Mouse (Mus musculus): Measurements from ENCODE around the gene Wdfy2. TPM values are rescaled to one million over a fixed set of nuclear protein-coding genes. Genes with fewer than 3 reads are reported as not detected.

The Wdfy2 gene
- total and polyA plus RNA-seq, 2 experiments from 2014 or later, result 3.6 to 18.4 TPM

- H3K4me1 ChIP-seq (ENCODE audit: insufficient read depth), result peaks cover 5% of the 10 kb centered on the region
- no peak for ATAC-seq
- no peaks in the 10 kb centered on the region for H3K36me3 ChIP-seq (ENCODE audit: insufficient read depth)
- DNase-seq, result no peak
- TF ChIP-seq CTCF (IDR thresholded peaks at IDR 0.05; ENCODE audit: low read depth), result no peak
- WGBS, result 12% methylated on average over 8 of the region's 8 CpGs
- H3K4me2 ChIP-seq (ENCODE audit: low read depth), result no peak overlapping the region
- H3K27me3 ChIP-seq (ENCODE audit: insufficient read depth, low read length), result no peaks in the 10 kb centered on the region
- no peaks in the 10 kb centered on the region for H3K9me3 ChIP-seq (ENCODE audit: low read length)
- H3K27ac ChIP-seq (ENCODE audit: low read depth, low read length), result no peak overlapping the region
- no peak overlapping the region for H3K9ac ChIP-seq
- H3K4me3 ChIP-seq (ENCODE audit: low read depth, low read length), result no peak overlapping the region
Measured at GRCm38 (mm10) chr14:62874348-62874747, 36.9 kb downstream of the Wdfy2 start.

GRCm38 (mm10) chr14:62878076-62878475 is 40.6 kb downstream of the Wdfy2 start:
- no peaks in the 10 kb centered on the region for H3K9me3 ChIP-seq (ENCODE audit: low read length)
- DNase-seq (no peak), ATAC-seq (no peak)
- no peak for TF ChIP-seq CTCF (IDR thresholded peaks at IDR 0.05; ENCODE audit: low read depth)
- 73% methylated on average over 6 of the region's 6 CpGs for WGBS
- no peak overlapping the region for H3K9ac ChIP-seq
- H3K27ac ChIP-seq (ENCODE audit: low read depth, low read length), result no peak overlapping the region
- peaks cover 19% of the 10 kb centered on the region for H3K4me1 ChIP-seq (ENCODE audit: insufficient read depth)
- H3K36me3 ChIP-seq (ENCODE audit: insufficient read depth), result no peaks in the 10 kb centered on the region
- no peak overlapping the region for H3K4me2 ChIP-seq (ENCODE audit: low read depth)
- H3K4me3 ChIP-seq (ENCODE audit: low read depth, low read length), result no peak overlapping the region
- H3K27me3 ChIP-seq (ENCODE audit: insufficient read depth, low read length), result no peaks in the 10 kb centered on the region

GRCm38 (mm10) chr14:62878634-62879430 is 41.4 kb downstream of the Wdfy2 start:
- no peak overlapping the region for H3K4me3 ChIP-seq (ENCODE audit: low read depth, low read length)
- WGBS, result 56% methylated on average over 7 of the region's 7 CpGs
- no peak overlapping the region for H3K9ac ChIP-seq
- no peak overlapping the region; the same call in 1 of the 2 replicates for H3K27ac ChIP-seq (ENCODE audit: low read depth, low read length)
- ATAC-seq, result no peak
- peaks cover 19% of the 10 kb centered on the region for H3K4me1 ChIP-seq (ENCODE audit: insufficient read depth)
- TF ChIP-seq CTCF (IDR thresholded peaks at IDR 0.05; ENCODE audit: low read depth), result no peak
- H3K36me3 ChIP-seq (ENCODE audit: insufficient read depth), result no peaks in the 10 kb centered on the region
- no peak for DNase-seq
- no peaks in the 10 kb centered on the region for H3K9me3 ChIP-seq (ENCODE audit: low read length)
- H3K27me3 ChIP-seq (ENCODE audit: insufficient read depth, low read length), result no peaks in the 10 kb centered on the region
- H3K4me2 ChIP-seq (ENCODE audit: low read depth), result no peak overlapping the region

DNA sequence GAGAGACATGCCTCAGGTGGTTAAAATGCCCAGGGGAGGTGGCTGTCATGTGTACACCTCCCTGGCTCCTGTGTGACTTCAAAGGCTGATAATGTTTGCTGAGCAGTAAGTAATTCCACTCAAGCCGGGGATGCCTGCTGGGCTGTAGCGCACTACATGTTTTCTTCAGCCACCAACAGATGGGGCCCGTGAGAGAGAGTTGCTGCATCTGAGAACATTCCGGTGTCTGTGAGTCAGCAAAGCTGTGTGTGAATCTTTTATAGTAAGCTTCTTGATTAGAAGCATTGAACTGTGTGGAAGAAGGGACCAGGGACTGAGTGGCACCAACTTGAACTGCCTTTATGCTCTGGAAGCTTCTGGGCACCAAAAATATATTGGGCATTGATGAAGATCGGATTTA is 42.0 kb downstream of the Wdfy2 start:
- ATAC-seq (peak; percentile 90), DNase-seq (peak; percentile 86)
- WGBS, result 7% methylated on average over 5 of the region's 5 CpGs
- Histone ChIP-seq H3K4me3 (ENCODE audit: low read depth, low read length) (no peak overlapping the region), H3K4me1 (ENCODE audit: insufficient read depth) (peaks cover 19% of the 10 kb centered on the region), H3K9ac (no peak overlapping the region), H3K9me3 (ENCODE audit: low read length) (no peaks in the 10 kb centered on the region), H3K27ac (ENCODE audit: low read depth, low read length) (peak overlapping the region; percentile 84), H3K27me3 (ENCODE audit: insufficient read depth, low read length) (no peaks in the 10 kb centered on the region), H3K4me2 (ENCODE audit: low read depth) (0 out of 2 replicates have a peak overlapping the region, but pooled peaks have one; percentile 6), H3K36me3 (ENCODE audit: insufficient read depth) (no peaks in the 10 kb centered on the region)
- TF ChIP-seq CTCF (IDR thresholded peaks at IDR 0.05; ENCODE audit: low read depth), result peak; percentile 75

DNA sequence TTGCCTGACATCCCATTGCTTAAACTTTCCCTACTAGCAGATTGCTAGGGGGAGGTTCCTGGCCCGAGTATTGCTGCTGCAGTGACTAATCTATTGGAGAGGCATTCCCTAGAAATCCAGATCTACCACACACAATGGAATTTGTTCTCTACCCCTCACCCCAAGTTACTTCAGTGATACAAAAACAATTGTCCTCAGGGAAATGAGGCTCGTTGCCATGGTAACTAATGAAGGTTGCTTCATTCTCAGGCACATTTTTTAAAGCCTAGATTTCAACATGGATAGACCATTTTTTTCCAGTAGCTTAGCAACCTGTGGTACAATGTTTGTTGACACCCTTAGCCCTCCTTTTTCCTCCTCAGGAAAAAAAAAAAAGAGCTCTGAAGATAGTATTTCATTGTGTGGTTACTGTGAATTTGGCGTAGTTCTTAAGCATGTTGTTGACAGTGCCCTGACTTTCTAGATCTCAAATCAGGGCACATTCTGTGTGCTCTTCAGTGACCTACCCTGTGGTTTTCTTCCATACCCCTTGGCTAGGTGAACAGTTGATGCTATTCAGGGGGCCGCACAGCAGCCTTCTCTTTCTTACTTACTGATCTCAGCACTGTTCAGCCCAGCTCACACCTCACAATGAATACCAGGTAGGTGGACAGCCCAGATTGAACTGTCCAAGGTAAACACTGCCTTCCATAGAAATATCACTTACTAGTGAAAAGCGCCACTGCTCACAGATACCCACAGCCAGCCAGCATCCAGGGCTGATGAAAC is 42.8 kb downstream of the Wdfy2 start:
- no peak overlapping the region for H3K9ac ChIP-seq
- H3K27me3 ChIP-seq (ENCODE audit: insufficient read depth, low read length), result no peaks in the 10 kb centered on the region
- 31% methylated on average over 5 of the region's 5 CpGs for WGBS
- no peak overlapping the region for H3K4me3 ChIP-seq (ENCODE audit: low read depth, low read length)
- TF ChIP-seq CTCF (IDR thresholded peaks at IDR 0.05; ENCODE audit: low read depth), result no peak
- H3K4me1 ChIP-seq (ENCODE audit: insufficient read depth), result peaks cover 19% of the 10 kb centered on the region
- H3K4me2 ChIP-seq (ENCODE audit: low read depth), result peak overlapping the region; percentile 6; the same call in 1 of the 2 replicates
- no peaks in the 10 kb centered on the region for H3K36me3 ChIP-seq (ENCODE audit: insufficient read depth)
- peak; percentile 81 for DNase-seq
- peak overlapping the region; percentile 84 for H3K27ac ChIP-seq (ENCODE audit: low read depth, low read length)
- H3K9me3 ChIP-seq (ENCODE audit: low read length), result no peaks in the 10 kb centered on the region
- ATAC-seq, result peak; percentile 90

DNA sequence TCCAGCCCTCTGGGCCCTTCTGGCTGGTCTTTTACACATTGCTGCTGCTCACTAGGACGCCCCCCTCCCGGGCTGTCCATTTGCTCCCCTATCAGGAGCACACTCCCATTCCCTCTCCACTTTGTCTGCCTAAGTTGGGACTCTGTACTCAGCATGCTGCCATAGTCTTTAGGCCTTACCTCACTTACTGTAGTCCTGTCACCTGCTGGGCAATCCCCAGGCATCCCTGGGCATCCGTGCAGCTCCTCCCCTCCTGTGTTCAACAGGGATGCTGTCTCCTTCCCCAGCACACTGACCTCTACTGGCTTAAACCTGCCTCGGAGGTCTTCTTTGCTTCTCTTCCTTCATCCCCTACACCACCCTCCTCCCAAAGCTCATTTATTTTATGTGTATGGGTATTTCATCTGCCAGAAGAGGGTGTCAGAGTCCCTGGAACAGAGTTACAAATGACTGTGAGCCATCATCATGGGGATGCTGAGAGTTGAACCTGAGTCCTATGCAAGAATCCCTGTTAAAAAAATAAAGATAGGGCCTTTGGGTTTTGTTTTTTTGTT is 44.7 kb downstream of the Wdfy2 start:
- TF ChIP-seq CTCF (IDR thresholded peaks at IDR 0.05; ENCODE audit: low read depth), result peak; percentile 13; the same call in 1 of the 2 replicates
- no peaks in the 10 kb centered on the region for H3K27me3 ChIP-seq (ENCODE audit: insufficient read depth, low read length)
- ATAC-seq (no peak), DNase-seq (no peak)
- H3K4me3 ChIP-seq (ENCODE audit: low read depth, low read length), result no peak overlapping the region
- 19% methylated on average over 4 of the region's 4 CpGs for WGBS
- H3K9me3 ChIP-seq (ENCODE audit: low read length), result no peaks in the 10 kb centered on the region
- no peak overlapping the region for H3K4me2 ChIP-seq (ENCODE audit: low read depth)
- H3K36me3 ChIP-seq (ENCODE audit: insufficient read depth), result no peaks in the 10 kb centered on the region
- H3K4me1 ChIP-seq (ENCODE audit: insufficient read depth), result peaks cover 19% of the 10 kb centered on the region
- no peak overlapping the region for H3K27ac ChIP-seq (ENCODE audit: low read depth, low read length)
- H3K9ac ChIP-seq, result no peak overlapping the region
